10 mouse cellular contexts compared by ENCODE assay signal in genomic region chr12:103099185-103099584, GRCm38 (mm10).
A peak's percentile ranks its signal among the peaks of the same experiment; 100 is the strongest.
DNase-seq lines count a peak whose midpoint lies in the region; ATAC-seq lines count a peak whose summit lies in the region.
"Had no signal": no experiment of that assay in that cellular context is flagged by ENCODE, and none has a peak within 500 bp of the region (broad histone marks: within the 10 kb centered on the region; RNA-seq: fewer than 3 reads in every experiment).

No protein-coding gene starts in this region.

- WGBS in embryonic facial prominence, embryonic 14.5 days = 74% methylated on average over 1 of the region's 1 CpGs

- intact Hi-C loops in heart, postnatal 25 days (cut with DNase I) = no loop called here

- H3K9ac ChIP-seq in embryonic facial prominence, embryonic 14.5 days (ENCODE audit: low read depth, low read length) = no peak overlapping the region
- H3K9ac ChIP-seq: heart, embryonic 13.5 days had no signal

- H3K9me3 ChIP-seq in embryonic facial prominence, embryonic 14.5 days (ENCODE audit: control insufficient read depth, low read length) = no peaks in the 10 kb centered on the region
- H3K9me3 ChIP-seq: heart, embryonic 13.5 days; megakaryocyte, embryonic 14.5 days had no signal

- H3K4me2 ChIP-seq in embryonic facial prominence, embryonic 14.5 days (ENCODE audit: low read depth, low read length) = no peak overlapping the region
- H3K4me2 ChIP-seq: heart, embryonic 13.5 days had no signal

- no peaks in the 10 kb centered on the region for H3K4me1 ChIP-seq in embryonic facial prominence, embryonic 14.5 days (ENCODE audit: control insufficient read depth, insufficient read depth, low read length)

- no peak for ATAC-seq in embryonic facial prominence, embryonic 14.5 days (ENCODE audit: low read depth)

- H3K27ac ChIP-seq in embryonic facial prominence, embryonic 14.5 days (replicated peaks; ENCODE audit: low read depth, low read length) = no peak overlapping the region
- H3K27ac ChIP-seq: heart, embryonic 13.5 days had no signal

- DNase-seq in heart, adult 11 months = peak; percentile 75
- DNase-seq in heart, postnatal 25 days (ENCODE audit: low spot score) = no peak
- DNase-seq in ovary, postnatal 14 days (ENCODE audit: low spot score) = peak; percentile 10
- no peak for DNase-seq in ovary, adult 18-20 months (ENCODE audit: low spot score)
- peak; percentile 29 for DNase-seq in embryonic facial prominence, embryonic 14.5 days (ENCODE audit: low spot score)
- peak; percentile 23 for DNase-seq in right cerebral cortex, postnatal 14 days
- no peak for DNase-seq in B cell, adult 2 months
- no peak for DNase-seq in testis, postnatal 10 days (ENCODE audit: low spot score)

- H3K27me3 ChIP-seq in embryonic facial prominence, embryonic 14.5 days (replicated peaks; ENCODE audit: control insufficient read depth, insufficient read depth, low read length) = no peaks in the 10 kb centered on the region
- H3K27me3 ChIP-seq: heart, embryonic 13.5 days; megakaryocyte, embryonic 14.5 days had no signal

- no peak overlapping the region for H3K4me3 ChIP-seq in embryonic facial prominence, embryonic 14.5 days (ENCODE audit: low read depth, low read length)
- H3K4me3 ChIP-seq: heart, embryonic 13.5 days; megakaryocyte, embryonic 14.5 days had no signal

- no peaks in the 10 kb centered on the region for H3K36me3 ChIP-seq in embryonic facial prominence, embryonic 14.5 days (ENCODE audit: control insufficient read depth, insufficient read depth, low read length)
- H3K36me3 ChIP-seq: heart, embryonic 13.5 days had no signal

Comparison
In these comparisons a context has a peak if more than half of its experiments do, and no peak if none do; other contexts are left out.
1. DNase-seq: peak in heart, adult 11 months (single experiment), ovary, postnatal 14 days (single experiment), embryonic facial prominence, embryonic 14.5 days (single experiment) and right cerebral cortex, postnatal 14 days (single experiment); none in heart, postnatal 25 days (single experiment), ovary, adult 18-20 months (single experiment), B cell, adult 2 months (0 of 2) and testis, postnatal 10 days (single experiment).